Mouse (Mus musculus): ENCODE data around the gene Gm9999.

The Gm9999 gene

GRCm38 (mm10) chr7:47019641-47020040, 36.3 kb downstream of the Gm9999 start:
- in situ Hi-C loops (cut with MboI; ENCODE audit: low pct_unique_long_range_greater_than_20kb in 1 of 2, low sequenced_read_pairs in 2 of 2, unreplicated experiment in 1 of 2) = loop anchor here (5.0 to 10.0 kb wide), 2 partner anchors 125 to 128 kb away; no protein-coding TSS in a partner anchor

DNA sequence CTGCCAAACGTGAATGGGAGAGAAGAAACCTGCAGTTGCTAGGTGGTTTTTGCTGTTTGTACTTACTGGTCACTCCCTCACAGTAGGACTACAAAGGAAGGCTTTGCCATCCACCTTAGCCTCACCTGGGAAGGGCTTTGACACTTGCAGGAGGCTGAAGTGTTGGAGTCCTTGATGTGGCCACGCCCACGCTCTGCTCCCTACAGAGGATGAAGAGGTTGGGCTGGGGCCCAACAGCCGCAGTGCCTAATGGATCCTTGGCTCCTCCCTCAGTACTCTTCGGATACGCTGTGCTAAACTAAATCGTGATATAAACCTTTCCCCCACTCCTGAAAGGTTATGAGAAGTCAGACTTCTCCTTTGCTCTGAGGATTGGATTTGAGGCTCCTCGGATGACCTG, 37.6 kb downstream of the Gm9999 start:
- in situ Hi-C loops (cut with MboI; ENCODE audit: low pct_unique_long_range_greater_than_20kb in 1 of 2, low sequenced_read_pairs in 2 of 2, unreplicated experiment in 1 of 2) = loop anchor here (5.0 to 10.0 kb wide), 2 partner anchors 124 to 126 kb away; no protein-coding TSS in a partner anchor

DNA sequence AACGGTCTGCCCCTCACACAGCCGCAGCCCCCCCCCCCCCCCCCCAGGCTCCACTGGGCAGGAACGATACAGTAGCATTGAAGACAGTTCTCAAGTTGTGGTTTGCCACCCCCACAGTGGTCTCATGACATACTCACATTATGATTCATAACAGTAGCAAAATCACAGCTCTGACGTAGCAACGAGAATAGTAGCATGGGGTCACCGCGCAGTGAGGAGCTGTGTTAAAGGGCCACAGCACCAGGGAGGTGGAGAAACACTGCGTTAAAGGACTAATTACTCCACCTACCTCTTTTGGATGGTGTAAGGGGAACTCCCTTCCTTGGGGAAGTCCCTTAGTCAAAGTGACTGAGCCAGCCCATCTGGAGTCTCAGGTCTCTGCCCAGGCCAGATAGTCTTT, 39.1 kb downstream of the Gm9999 start:
- in situ Hi-C loops (cut with MboI; ENCODE audit: low pct_unique_long_range_greater_than_20kb in 1 of 2, low sequenced_read_pairs in 2 of 2, unreplicated experiment in 1 of 2) = loop anchor here (5.0 to 10.0 kb wide), 2 partner anchors 122 to 125 kb away; no protein-coding TSS in a partner anchor

DNA sequence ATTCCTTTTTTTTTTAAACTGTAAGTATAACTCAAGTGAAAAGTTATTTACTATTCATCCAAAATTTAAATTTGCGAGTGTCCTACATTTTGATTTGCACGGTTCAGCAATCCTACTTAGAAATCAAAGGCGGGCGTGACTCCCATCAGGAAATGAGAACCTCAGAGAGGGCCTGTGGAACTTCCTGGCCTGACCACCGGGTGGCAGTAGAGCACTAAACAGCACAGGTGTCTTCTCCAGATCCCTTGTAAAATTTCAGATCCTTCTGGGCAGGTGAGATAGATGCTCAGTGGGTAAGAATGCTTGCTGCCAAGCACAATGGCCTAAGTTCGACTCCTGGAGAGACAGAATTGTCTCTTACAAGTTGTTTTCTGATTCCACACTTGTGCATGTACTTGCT, 40.1 kb downstream of the Gm9999 start:
- in situ Hi-C loops (cut with MboI; ENCODE audit: low pct_unique_long_range_greater_than_20kb in 1 of 2, low sequenced_read_pairs in 2 of 2, unreplicated experiment in 1 of 2) = loop anchor here (5.0 to 10.0 kb wide), 2 partner anchors 121 to 124 kb away; no protein-coding TSS in a partner anchor

- in situ Hi-C loops (cut with MboI; ENCODE audit: low pct_unique_long_range_greater_than_20kb in 1 of 2, low sequenced_read_pairs in 2 of 2, unreplicated experiment in 1 of 2) = loop anchor here (5.0 to 10.0 kb wide), 2 partner anchors 120 to 123 kb away; no protein-coding TSS in a partner anchor
These were observed 41.1 kb downstream of the Gm9999 start for GRCm38 (mm10) chr7:47024454-47024853.

DNA sequence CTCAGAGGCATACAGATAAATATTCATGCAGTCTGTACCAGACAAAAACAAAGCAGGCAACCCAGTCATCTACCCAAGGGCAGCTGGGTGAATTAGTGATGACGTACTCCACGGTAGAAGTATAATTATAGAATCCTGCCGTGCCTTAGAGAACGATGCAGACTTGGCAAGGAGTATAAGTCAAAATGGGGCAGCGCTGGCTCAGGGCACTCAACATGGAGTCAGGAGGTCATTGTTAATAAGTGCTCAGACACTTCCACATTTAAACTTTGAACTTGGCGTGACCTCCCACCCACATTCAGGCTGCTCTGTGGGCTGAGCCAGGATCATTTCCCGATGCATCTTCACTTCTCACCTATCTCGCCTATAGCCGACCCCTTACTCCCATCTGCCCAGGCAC, 42.0 kb downstream of the Gm9999 start:
- in situ Hi-C loops (cut with MboI; ENCODE audit: low pct_unique_long_range_greater_than_20kb in 1 of 2, low sequenced_read_pairs in 2 of 2, unreplicated experiment in 1 of 2) = loop anchor here in 1 of 2 experiments (10.0 kb wide), 1 partner anchor 119 kb away; no protein-coding TSS in a partner anchor

GRCm38 (mm10) chr7:47026899-47027298, 43.5 kb downstream of the Gm9999 start:
- in situ Hi-C loops (cut with MboI; ENCODE audit: low pct_unique_long_range_greater_than_20kb in 1 of 2, low sequenced_read_pairs in 2 of 2, unreplicated experiment in 1 of 2) = loop anchor here in 1 of 2 experiments (10.0 kb wide), 1 partner anchor 118 kb away; no protein-coding TSS in a partner anchor

- in situ Hi-C loops (cut with MboI; ENCODE audit: low pct_unique_long_range_greater_than_20kb in 1 of 2, low sequenced_read_pairs in 2 of 2, unreplicated experiment in 1 of 2) = loop anchor here in 1 of 2 experiments (10.0 kb wide), 1 partner anchor 117 kb away; no protein-coding TSS in a partner anchor
These were observed 44.1 kb downstream of the Gm9999 start for GRCm38 (mm10) chr7:47027520-47027919.

GRCm38 (mm10) chr7:47030517-47031193, 47.3 kb downstream of the Gm9999 start:
- in situ Hi-C loops (cut with MboI; ENCODE audit: low pct_unique_long_range_greater_than_20kb in 1 of 2, low sequenced_read_pairs in 2 of 2, unreplicated experiment in 1 of 2) = no loop called here

DNA sequence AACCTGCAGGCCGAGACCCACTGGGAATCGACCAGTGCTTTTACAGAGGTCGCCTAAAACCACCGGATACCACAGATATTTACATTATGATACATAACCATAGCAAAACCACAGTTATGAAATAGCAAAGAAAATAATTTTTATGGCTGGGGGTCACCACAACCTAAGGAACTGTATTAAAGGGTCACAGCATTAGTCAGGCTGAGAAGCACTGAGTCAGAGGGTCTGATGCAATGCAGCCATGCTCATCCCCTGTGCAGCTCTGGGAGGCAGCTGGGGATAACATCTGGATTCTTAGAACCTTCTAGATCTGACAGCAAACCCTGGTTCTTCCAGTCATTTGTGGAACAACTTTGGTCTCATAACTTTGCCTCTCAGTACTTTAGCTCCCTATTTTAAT, 48.0 kb downstream of the Gm9999 start:
- in situ Hi-C loops (cut with MboI; ENCODE audit: low pct_unique_long_range_greater_than_20kb in 1 of 2, low sequenced_read_pairs in 2 of 2, unreplicated experiment in 1 of 2) = no loop called here

GRCm38 (mm10) chr7:47034785-47035384, 51.5 kb downstream of the Gm9999 start:
- in situ Hi-C loops (cut with MboI; ENCODE audit: low pct_unique_long_range_greater_than_20kb in 1 of 2, low sequenced_read_pairs in 2 of 2, unreplicated experiment in 1 of 2) = no loop called here

DNA sequence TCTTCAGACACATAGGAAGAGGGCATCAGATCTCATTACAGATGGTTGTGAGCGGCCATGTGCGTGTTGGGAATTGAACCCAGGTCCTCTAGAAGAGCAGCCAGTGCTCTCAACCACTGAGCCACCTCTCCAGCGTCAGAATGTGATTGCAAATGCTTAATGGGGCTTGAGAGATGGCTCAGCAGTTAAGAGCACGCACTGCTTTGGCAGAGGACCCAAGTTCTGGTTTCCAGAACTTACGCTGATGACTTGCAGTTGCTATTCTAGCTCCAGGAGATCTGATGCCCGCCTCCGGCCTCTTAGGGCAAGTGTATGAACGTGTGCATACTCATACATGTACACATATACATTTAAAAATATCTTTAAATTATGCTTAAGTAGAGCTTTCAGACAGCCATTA, 52.0 kb downstream of the Gm9999 start:
- in situ Hi-C loops (cut with MboI; ENCODE audit: low pct_unique_long_range_greater_than_20kb in 1 of 2, low sequenced_read_pairs in 2 of 2, unreplicated experiment in 1 of 2) = no loop called here
